Mouse (Mus musculus) CH12.LX (cell line): ENCODE results near the gene Cfl2. TPM values are rescaled to one million over a fixed set of nuclear protein-coding genes. Genes with fewer than 3 reads are reported as not detected.
A peak's percentile ranks its signal among the peaks of the same experiment; 100 is the strongest.
"Not testable (repeated sequence)": the region's sequence is repeated elsewhere in the genome, so short reads cannot be mapped to it uniquely, and the experiment has no call there.

Experiments used
- DNase-seq: peaks from one replicate; pipeline ENCODE4 v3.0.0-alpha.2; 2013; ENCODE audit errors: extremely low read depth
- H3K27ac ChIP-seq: 2 replicates; pipeline ENCODE4 v1.5.1; 2012; ENCODE audit warnings: low read depth, mild to moderate bottlenecking, control low read depth, moderate library complexity; ENCODE audit not compliant: insufficient read depth
- H3K27me3 ChIP-seq: replicated peaks from 2 replicates; pipeline ENCODE3; 2012; ENCODE audit warnings: inconsistent platforms
- H3K36me3 ChIP-seq, 2 experiments: replicated peaks in 1 of 2; 2 replicates each; pipeline versions ENCODE3 to v1.6.1; 2012; ENCODE audit warnings: inconsistent platforms in 1 of 2, low read length in 1 of 2, mild to moderate bottlenecking in 1 of 2, mixed read lengths in 1 of 2, moderate library complexity in 1 of 2; ENCODE audit not compliant: control insufficient read depth in 1 of 2, insufficient read depth in 1 of 2
- H3K4me1 ChIP-seq, 2 experiments: 2 replicates each; pipeline ENCODE4 v1.6.1; 2012; ENCODE audit warnings: inconsistent platforms in 1 of 2, moderate library complexity in 1 of 2; ENCODE audit not compliant: insufficient read depth in 2 of 2, control insufficient read depth in 1 of 2
- H3K4me2 ChIP-seq: 2 replicates; pipeline ENCODE4 v1.6.1; 2012; ENCODE audit warnings: low read depth, mild to moderate bottlenecking, control low read depth; ENCODE audit not compliant: poor library complexity, insufficient read depth, severe bottlenecking
- H3K4me3 ChIP-seq, 3 experiments: fragments of 150-350 bp in 1 of 3; sonication (generic) in 1 of 3; replicated peaks in 1 of 3; 2 replicates each; pipeline versions ENCODE3 to v1.5.1; 2011 to 2012; ENCODE audit warnings: low read depth in 2 of 3, low read length in 2 of 3, mild to moderate bottlenecking in 2 of 3, moderate library complexity in 2 of 3, control low read depth in 1 of 3, improper control_type of control experiment in 1 of 3, inconsistent platforms in 1 of 3, mixed read lengths in 1 of 3; ENCODE audit not compliant: poor library complexity in 1 of 3
- H3K79me2 ChIP-seq: replicated peaks from 2 replicates; pipeline ENCODE4 v1.6.1; 2012; ENCODE audit warnings: mild to moderate bottlenecking, moderate library complexity; ENCODE audit not compliant: control insufficient read depth, poor library complexity, insufficient read depth, severe bottlenecking; ENCODE audit errors: extremely low read depth
- H3K9ac ChIP-seq: 2 replicates; pipeline ENCODE4 v1.6.1; 2012; ENCODE audit warnings: low read depth, mild to moderate bottlenecking, control low read depth, moderate library complexity; ENCODE audit not compliant: insufficient read depth
- H3K9me3 ChIP-seq: replicated peaks from 2 replicates; pipeline ENCODE3; 2012; ENCODE audit warnings: low read length, inconsistent platforms, mixed read lengths
- CHD2 ChIP-seq: IDR thresholded peaks from 2 replicates; pipeline ENCODE4 v1.6.1; 2011; ENCODE audit warnings: low read length, improper control_type of control experiment
- CTCF ChIP-seq, 2 experiments: IDR thresholded peaks in 1 of 2; conservative IDR thresholded peaks in 1 of 2; 2 replicates each; pipeline ENCODE4 v1.5.1; 2011 to 2012; ENCODE audit warnings: low read depth in 2 of 2, low read length in 2 of 2, improper control_type of control experiment in 1 of 2, inconsistent platforms in 1 of 2, mild to moderate bottlenecking in 1 of 2, moderate library complexity in 1 of 2
- ELF1 ChIP-seq: IDR thresholded peaks from 2 replicates; pipeline ENCODE4 v1.6.1; 2014; ENCODE audit warnings: low read depth, mild to moderate bottlenecking, inconsistent platforms, low read length, improper control_type of control experiment
- EP300 ChIP-seq: IDR thresholded peaks from 2 replicates; pipeline ENCODE4 v1.6.1; 2011; ENCODE audit warnings: low read length, improper control_type of control experiment
- HCFC1 ChIP-seq: IDR thresholded peaks from 2 replicates; pipeline ENCODE4 v1.6.1; 2012; ENCODE audit warnings: low read depth, mild to moderate bottlenecking, inconsistent platforms, low read length, improper control_type of control experiment
- IRF4 ChIP-seq: IDR thresholded peaks from 2 replicates; pipeline ENCODE4 v1.6.1; 2014; ENCODE audit warnings: low read depth, mild to moderate bottlenecking, inconsistent platforms, low read length, improper control_type of control experiment
- MAFK ChIP-seq: IDR thresholded peaks from 2 replicates; pipeline ENCODE4 v1.6.1; 2011; ENCODE audit warnings: low read length, improper control_type of control experiment; ENCODE audit not compliant: insufficient replicate concordance
- MAZ ChIP-seq: IDR thresholded peaks from 2 replicates; pipeline ENCODE4 v1.6.1; 2012; ENCODE audit warnings: low read depth, mild to moderate bottlenecking, inconsistent platforms, low read length, improper control_type of control experiment, moderate library complexity
- MEF2A ChIP-seq: IDR thresholded peaks from 2 replicates; pipeline ENCODE4 v1.6.1; 2014; ENCODE audit warnings: low read depth, mild to moderate bottlenecking, inconsistent platforms, low read length, improper control_type of control experiment, borderline replicate concordance
- NRF1 ChIP-seq: IDR thresholded peaks from 2 replicates; pipeline ENCODE4 v1.6.1; 2014; ENCODE audit warnings: low read depth, mild to moderate bottlenecking, inconsistent platforms, low read length, improper control_type of control experiment, moderate library complexity
- PAX5 ChIP-seq: IDR thresholded peaks from 2 replicates; pipeline ENCODE4 v1.6.1; 2012; ENCODE audit warnings: low read length, inconsistent platforms, mixed read lengths
- POLR2AphosphoS2 ChIP-seq: IDR thresholded peaks from 2 replicates; pipeline ENCODE4 v1.6.1; 2011; ENCODE audit warnings: low read depth, low read length, improper control_type of control experiment
- TBP ChIP-seq: conservative IDR thresholded peaks from 2 replicates; pipeline ENCODE4 v1.6.1; 2011; ENCODE audit warnings: low read depth, low read length, improper control_type of control experiment
- TCF12 ChIP-seq: IDR thresholded peaks from 2 replicates; pipeline ENCODE4 v1.6.1; 2014; ENCODE audit warnings: low read depth, mild to moderate bottlenecking, inconsistent platforms, low read length, improper control_type of control experiment
- USF1 ChIP-seq: IDR thresholded peaks from 2 replicates; pipeline ENCODE4 v1.6.1; 2014; ENCODE audit warnings: low read depth, mild to moderate bottlenecking, inconsistent platforms, low read length, improper control_type of control experiment
- USF2 ChIP-seq: conservative IDR thresholded peaks from 2 replicates; pipeline ENCODE4 v1.6.1; 2011; ENCODE audit warnings: low read depth, low read length, improper control_type of control experiment
- ZKSCAN1 ChIP-seq: IDR thresholded peaks from 2 replicates; pipeline ENCODE4 v1.6.1; 2012; ENCODE audit warnings: low read depth, inconsistent platforms, low read length, improper control_type of control experiment, borderline replicate concordance
- ZMIZ1 ChIP-seq: IDR thresholded peaks from 2 replicates; pipeline ENCODE4 v1.6.1; 2012; ENCODE audit warnings: low read depth, mild to moderate bottlenecking, inconsistent platforms, low read length, improper control_type of control experiment
- ZNF384 ChIP-seq: IDR thresholded peaks from 2 replicates; pipeline ENCODE4 v1.6.1; 2012; ENCODE audit warnings: low read depth, low read length, improper control_type of control experiment, inconsistent platforms
- dilution Hi-C: fragments of 300-500 bp; cut with MboI; formaldehyde crosslinking; loops from 2 replicates; pipeline ENCODE4 v1.14.3; 2020; ENCODE audit warnings: low sequenced_read_pairs; ENCODE audit not compliant: extremely low pct_unique_long_range_greater_than_20kb, extremely low pct_ligation_motif_present
- in situ Hi-C: fragments of 300-500 bp; cut with MboI; formaldehyde crosslinking; loops from 3 replicates; pipeline ENCODE4 v1.14.3; 2019; ENCODE audit warnings: low sequenced_read_pairs, low pct_ligation_motif_present, low pct_unique_long_range_greater_than_20kb, mixed read lengths
- polyA plus RNA-seq: library from polyadenylated mRNA; unstranded; fragments of >175 nt; gene quantifications from 2 replicates; pipeline ENCODE4 v1.2.1, GENCODE M21; 2012; ENCODE audit warnings: low read depth; ENCODE audit not compliant: insufficient read length
- total RNA-seq, 2 experiments: library from RNA; depleted of rRNA; stranded (reverse); fragments of 300-350 nt in 1 of 2; fragments of >200 nt in 1 of 2; gene quantifications; 2 replicates each; pipeline ENCODE4 v1.2.3; 2012 to 2014

Cfl2 gene
- total and polyA plus RNA-seq, 3 experiments = 6.1 to 25.2 (median 13.8) TPM

DNA sequence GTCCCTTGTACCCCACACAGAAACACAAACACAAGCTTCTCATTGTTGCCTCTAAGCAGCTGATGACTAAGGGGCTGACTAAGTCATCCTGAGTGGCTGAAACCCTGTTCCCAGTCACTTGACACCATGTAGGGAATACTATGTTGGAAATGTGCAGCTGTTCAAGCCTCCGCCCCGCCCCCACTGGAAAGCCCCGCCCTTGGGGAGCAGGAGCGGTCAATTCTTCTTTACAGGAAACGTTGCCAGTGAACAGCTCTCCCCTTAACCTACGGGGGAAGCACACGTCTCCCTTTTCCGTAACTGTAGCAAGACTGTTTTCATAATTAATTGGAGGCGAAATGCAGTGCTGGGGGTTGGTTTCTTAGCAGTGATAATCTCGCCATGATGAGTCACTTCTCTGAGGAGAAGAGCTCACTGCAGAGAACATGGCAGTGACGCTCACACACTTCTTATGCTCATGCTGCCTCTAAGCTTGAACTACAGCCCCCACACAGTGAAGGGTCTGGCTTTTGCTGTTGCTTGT is 27.7 kb downstream of the Cfl2 start:
- dilution Hi-C loops (no loop called here), in situ Hi-C loops (loop anchor here (5.0 kb wide), 1 partner anchor 42 kb away; no protein-coding TSS in a partner anchor)
- no peak overlapping the region; the same call in 1 of the 2 replicates for H3K27ac ChIP-seq
- no peaks in the 10 kb centered on the region for H3K36me3 ChIP-seq
- H3K27me3 ChIP-seq = no peaks in the 10 kb centered on the region
- DNase-seq = peak; percentile 27
- no peaks in the 10 kb centered on the region for H3K9me3 ChIP-seq
- H3K79me2 ChIP-seq = no peaks in the 10 kb centered on the region
- peak overlapping the region in 1 of 3 experiments; percentile 21 for H3K4me3 ChIP-seq
- peak overlapping the region; percentile 51; the same call in 1 of the 2 replicates for H3K4me2 ChIP-seq
- 0 out of 2 replicates have a peak overlapping the region, but pooled peaks have one; percentile 20 for H3K9ac ChIP-seq
- H3K4me1 ChIP-seq = peaks cover 9 to 15% of the 10 kb centered on the region in 2 experiments
- TF ChIP-seq EP300 (no peak), CHD2 (0 out of 2 replicates have a peak, but pooled peaks have one; percentile 37), POLR2AphosphoS2 (no peak), ZMIZ1 (no peak), USF2 (no peak), TBP (no peak), IRF4 (0 out of 2 replicates have a peak, but pooled peaks have one; percentile 28), MAZ (0 out of 2 replicates have a peak, but pooled peaks have one; percentile 62)

DNA sequence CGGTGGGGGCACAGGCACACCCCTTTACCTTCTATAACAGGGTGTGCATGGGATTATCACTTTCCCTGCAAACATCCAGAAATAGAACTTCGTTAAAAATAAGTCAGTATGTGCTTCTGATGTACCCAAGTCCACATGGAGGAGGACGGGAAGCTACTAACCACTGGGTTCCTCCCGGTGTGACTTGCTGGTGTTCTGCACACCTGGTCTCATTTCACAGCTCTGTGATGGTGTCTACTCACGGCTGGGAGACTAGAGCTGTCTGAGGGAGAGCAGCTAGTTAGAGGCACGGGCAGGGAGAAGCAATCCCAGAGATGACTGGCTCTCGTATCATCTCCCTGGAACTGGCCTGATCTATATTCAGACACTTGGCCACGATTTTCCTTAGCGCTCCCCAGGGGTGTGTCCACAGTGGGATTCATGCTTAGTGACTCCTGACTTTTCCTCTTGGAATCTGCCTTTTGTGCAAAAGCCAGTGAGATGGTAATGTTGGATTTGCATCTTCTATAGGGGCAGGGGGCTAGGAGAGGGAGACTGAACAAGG is 28.7 kb downstream of the Cfl2 start:
- no peak overlapping the region for H3K4me2 ChIP-seq
- H3K9ac ChIP-seq = no peak overlapping the region
- TF ChIP-seq PAX5 (no peak), ELF1 (no peak), ZMIZ1 (no peak), CHD2 (no peak), CTCF (conservative IDR thresholded peaks at IDR 0.05 in 1 of 2, IDR thresholded peaks at IDR 0.05 in 1 of 2; ENCODE audit: low read depth in 2 of 2, low read length in 2 of 2) (no peak), TCF12 (no peak), HCFC1 (no peak), MEF2A (no peak), NRF1 (no peak), MAFK (no peak), USF1 (no peak), ZKSCAN1 (no peak), ZNF384 (no peak)
- H3K27ac ChIP-seq = no peak overlapping the region
- no peak for DNase-seq
- in situ Hi-C loops = no loop called here
- H3K4me1 ChIP-seq = peaks cover 11 to 15% of the 10 kb centered on the region in 2 experiments
- H3K4me3 ChIP-seq = no peak overlapping the region
- no peaks in the 10 kb centered on the region for H3K27me3 ChIP-seq
- no peaks in the 10 kb centered on the region for H3K79me2 ChIP-seq
- H3K36me3 ChIP-seq = no peaks in the 10 kb centered on the region
- dilution Hi-C loops = no loop called here
- H3K9me3 ChIP-seq = no peaks in the 10 kb centered on the region

DNA sequence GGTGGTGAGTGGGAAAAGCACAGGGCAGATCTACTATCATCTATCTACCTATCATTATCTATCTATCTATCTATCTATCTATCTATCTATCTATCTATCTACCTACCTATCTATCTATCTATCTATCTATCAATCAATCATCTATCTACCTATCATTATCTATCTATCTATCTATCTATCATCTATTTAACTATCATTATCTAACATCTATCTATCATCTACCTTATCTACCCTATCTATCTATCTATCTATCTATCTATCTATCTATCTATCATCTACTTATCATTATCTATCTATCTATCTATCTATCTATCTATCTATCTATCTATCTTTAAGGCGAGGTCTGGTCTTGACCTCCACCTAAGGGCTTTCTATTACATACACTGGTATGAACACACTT is 30.8 kb downstream of the Cfl2 start:
- H3K27me3 ChIP-seq, H3K36me3 ChIP-seq, H3K79me2 ChIP-seq, dilution Hi-C loops, H3K9me3 ChIP-seq, H3K27ac ChIP-seq, in situ Hi-C loops, H3K4me2 ChIP-seq, H3K4me3 ChIP-seq, DNase-seq, H3K9ac ChIP-seq: not testable (repeated sequence)
- peaks cover 6 to 27% of the 10 kb centered on the region in 2 experiments; a peak in 3 of 4 replicates for H3K4me1 ChIP-seq
